Mouse (Mus musculus) olfactory bulb, adult 2 months (tissue): ENCODE measurements at regions not wholly inside any gene's neighbourhood (a gene's known extent, or its start where the extent isn't known, plus 50 kb on each side); places are given as distances from the start of the nearest gene placed in this dataset.

Source experiments
- CTCF ChIP-seq: fragments of 200-500 bp; IDR thresholded peaks from 2 replicates; pipeline ENCODE4 v1.5.1; 2012; ENCODE audit warnings: low read depth, mild to moderate bottlenecking, low read length, moderate library complexity; ENCODE audit not compliant: insufficient read depth
- POLR2A ChIP-seq: fragments of 200-500 bp; IDR thresholded peaks from 2 replicates; pipeline ENCODE4 v1.6.1; 2012; ENCODE audit warnings: mild to moderate bottlenecking, low read depth, low read length, moderate library complexity; ENCODE audit not compliant: insufficient read depth

DNA sequence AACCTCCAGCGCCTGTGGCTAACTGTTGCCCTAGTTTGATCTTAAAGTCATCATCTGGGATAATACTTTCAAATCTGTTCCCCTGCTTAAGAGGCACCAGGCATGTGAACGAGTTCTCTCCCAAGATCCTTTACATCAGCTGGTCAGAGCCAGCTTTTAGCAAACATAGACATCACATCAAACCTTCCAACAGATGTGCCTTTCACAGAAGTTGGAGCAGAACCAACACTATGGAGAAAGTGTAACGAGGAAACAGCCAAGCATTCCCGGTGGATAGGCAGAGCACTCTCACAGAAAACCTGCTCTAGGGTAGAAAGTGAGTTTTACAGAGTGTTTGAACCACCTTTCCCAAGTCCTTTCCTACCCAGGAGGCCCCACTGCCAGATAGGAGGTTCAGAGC lies 244.7 kb upstream of the Thbs1 start:
- TF ChIP-seq POLR2A: no peak
- no peak for TF ChIP-seq CTCF
